Mouse (Mus musculus) spleen, adult 12 weeks (tissue): Measurements from ENCODE around the gene Kcnc3.
A peak's percentile ranks its signal among the peaks of the same experiment; 100 is the strongest.

Source experiments
- DNase-seq: peaks from one replicate; pipeline ENCODE4 v3.0.0; 2022; ENCODE audit warnings: low spot score

Kcnc3 gene

GRCm38 (mm10) chr7:44570989-44571388 is 19.5 kb upstream of the Kcnc3 start:
- no peak for DNase-seq

GRCm38 (mm10) chr7:44571811-44572210 is 18.7 kb upstream of the Kcnc3 start:
- no peak for DNase-seq

GRCm38 (mm10) chr7:44572213-44572701 is 18.2 kb upstream of the Kcnc3 start, which contains the start of gene Napsa:
TSS of gene Napsa (plus strand) at chr7:44572380.
- DNase-seq: peak; percentile 45

GRCm38 (mm10) chr7:44572956-44573484 is 17.4 kb upstream of the Kcnc3 start:
- no peak for DNase-seq

- no peak for DNase-seq
These were observed 14.1 kb upstream of the Kcnc3 start for GRCm38 (mm10) chr7:44576333-44576844.

DNA sequence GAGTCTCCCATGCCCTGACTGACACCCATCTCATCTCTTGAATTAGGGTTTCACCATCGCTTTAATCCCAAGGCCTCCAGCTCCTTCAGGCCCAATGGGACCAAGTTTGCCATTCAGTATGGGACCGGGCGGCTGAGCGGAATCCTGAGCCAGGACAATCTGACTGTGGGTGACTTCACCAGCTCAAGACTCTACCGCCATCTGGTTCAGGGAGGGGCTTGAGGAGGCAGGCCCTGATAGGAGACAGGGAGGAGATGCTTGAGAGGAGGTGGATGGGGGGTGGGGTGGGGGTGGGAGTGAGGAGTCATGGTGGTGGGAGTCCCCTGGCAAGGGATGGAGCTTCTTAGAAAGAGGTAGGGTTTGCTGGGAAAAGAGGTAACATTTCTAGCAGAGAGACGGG is 8.8 kb upstream of the Kcnc3 start:
- no peak for DNase-seq

- DNase-seq: no peak
These were observed 7.8 kb upstream of the Kcnc3 start for GRCm38 (mm10) chr7:44582709-44583108.

DNA sequence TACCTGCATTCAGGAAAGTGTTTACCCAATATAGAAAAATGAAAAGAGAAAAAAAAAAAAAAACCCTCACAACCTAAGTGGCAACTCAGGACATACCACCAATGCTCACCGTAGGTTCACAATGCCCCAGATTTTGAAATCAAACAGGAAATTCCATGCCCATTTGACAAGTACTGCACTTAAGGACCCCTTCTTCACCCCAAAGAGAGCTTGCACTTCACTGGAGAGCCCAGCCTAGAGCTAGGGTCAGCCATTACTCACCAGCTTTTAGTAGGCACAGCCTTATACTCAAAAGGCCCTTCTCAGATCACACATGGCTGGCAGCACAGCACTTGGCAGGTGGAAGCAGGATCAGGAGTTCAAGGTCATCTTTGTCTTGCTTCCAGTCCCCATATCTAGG is 7.3 kb upstream of the Kcnc3 start:
- no peak for DNase-seq

GRCm38 (mm10) chr7:44584265-44584804 is 6.1 kb upstream of the Kcnc3 start:
- no peak for DNase-seq

DNA sequence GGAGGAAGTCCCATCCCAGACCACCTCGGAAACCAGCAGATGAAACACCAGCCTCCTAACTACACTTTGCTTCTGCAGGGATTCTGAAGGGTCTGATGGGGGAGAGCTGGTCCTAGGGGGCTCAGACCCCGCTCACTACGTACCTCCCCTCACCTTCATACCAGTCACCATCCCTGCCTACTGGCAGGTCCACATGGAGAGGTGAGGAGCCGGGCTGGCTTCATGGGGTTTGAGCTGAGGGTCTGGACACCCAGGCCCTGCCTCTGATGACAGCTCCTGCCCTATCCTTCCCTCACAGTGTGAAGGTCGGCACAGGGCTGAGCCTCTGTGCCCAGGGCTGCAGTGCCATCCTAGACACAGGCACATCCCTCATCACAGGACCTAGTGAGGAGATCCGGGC is 5.5 kb upstream of the Kcnc3 start:
- no peak for DNase-seq

DNA sequence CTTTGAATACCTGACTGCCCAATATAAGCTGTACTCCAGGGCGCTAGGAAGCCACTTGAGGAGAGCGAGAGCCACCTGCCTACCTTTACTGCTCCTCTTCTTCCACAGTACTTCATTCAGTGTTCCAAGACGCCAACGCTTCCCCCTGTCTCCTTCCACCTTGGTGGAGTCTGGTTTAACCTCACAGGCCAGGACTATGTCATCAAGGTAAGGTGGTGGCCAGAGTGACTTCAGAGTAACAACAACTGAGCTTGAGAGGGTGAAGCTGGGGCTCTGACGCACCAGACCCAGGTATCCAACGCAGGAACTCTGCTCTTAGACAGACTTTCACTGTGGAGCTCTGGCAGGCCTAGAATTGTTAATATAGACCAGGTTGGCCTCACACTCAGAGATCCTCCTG is 4.9 kb upstream of the Kcnc3 start:
- no peak for DNase-seq

- no peak for DNase-seq
These were observed 3.9 kb upstream of the Kcnc3 start for GRCm38 (mm10) chr7:44586518-44586917.

DNA sequence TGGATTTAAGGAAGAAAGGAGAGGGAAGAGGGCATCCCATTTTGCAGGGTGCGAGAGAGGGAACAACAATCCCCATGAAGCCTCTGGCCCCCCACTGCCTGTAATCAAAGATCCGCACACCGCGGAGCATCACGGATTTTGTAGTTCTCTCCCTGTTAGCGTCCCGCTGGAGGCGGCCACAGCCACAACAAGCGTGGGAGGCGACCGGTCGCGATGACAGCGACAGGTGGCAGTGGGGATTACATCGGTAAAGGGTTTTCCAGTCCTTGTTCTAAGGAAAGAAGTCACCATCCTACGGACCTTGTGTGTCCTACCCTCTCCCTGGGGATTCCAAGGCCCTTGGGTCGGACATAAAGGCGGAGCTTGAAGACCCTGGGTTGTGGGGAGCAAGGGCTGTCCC is 3.5 kb upstream of the Kcnc3 start:
- no peak for DNase-seq

- DNase-seq: no peak
These were observed 2.8 kb upstream of the Kcnc3 start for GRCm38 (mm10) chr7:44587676-44588075.

DNA sequence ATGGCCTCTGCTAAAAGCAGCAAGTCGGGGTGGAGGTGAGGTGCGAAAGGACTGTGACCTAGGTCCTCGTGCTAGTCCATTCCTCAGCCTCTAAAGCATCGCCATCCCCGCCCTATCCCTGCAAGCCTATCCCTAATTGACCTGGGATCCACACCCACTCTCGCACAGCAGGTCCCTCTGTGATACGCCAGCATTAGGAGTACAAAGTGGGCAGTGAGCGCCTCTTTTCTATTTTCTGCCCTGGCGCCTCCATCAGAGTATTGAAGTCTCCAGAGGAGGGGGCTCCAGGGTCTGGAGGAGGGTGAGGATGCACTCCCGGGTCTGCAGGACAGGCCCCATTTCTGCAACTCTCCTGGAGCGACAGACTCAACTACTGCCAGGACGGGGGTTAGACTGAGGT is 2.1 kb upstream of the Kcnc3 start:
- no peak for DNase-seq

- DNase-seq: no peak
These were observed 1.3 kb upstream of the Kcnc3 start for GRCm38 (mm10) chr7:44589149-44589548.

- DNase-seq: no peak
These were observed 518 bp upstream of the Kcnc3 start for GRCm38 (mm10) chr7:44589946-44590345.

DNA sequence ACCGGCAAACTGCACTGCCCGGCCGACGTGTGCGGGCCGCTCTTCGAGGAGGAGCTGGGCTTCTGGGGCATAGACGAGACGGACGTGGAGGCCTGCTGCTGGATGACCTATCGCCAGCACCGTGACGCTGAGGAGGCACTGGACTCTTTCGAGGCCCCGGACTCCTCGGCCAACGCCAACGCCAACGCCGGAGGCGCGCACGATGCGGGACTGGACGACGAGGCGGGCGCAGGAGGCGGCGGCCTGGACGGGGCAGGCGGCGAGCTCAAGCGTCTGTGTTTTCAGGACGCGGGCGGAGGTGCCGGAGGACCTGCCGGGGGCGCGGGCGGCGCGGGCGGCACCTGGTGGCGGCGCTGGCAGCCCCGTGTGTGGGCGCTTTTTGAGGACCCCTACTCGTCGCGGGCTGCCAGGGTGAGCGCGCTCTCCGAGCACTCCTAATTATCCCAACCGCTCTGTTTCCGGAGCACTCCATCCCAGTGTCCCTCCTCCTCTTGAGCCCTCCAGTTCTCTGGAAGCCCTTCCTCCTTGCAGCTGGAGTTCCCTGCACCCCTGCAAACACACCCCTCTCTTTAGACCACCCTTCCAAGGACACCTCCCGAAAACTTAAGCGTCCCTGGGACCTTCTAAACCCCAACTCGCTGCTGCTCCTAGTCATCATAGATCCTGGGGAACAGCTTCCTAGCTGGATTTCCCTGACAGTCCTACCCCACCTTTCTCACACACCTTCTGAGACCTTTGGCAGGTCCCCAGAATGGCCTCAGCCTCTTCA is 1.1 kb downstream of the Kcnc3 start:
- DNase-seq: no peak

- no peak for DNase-seq
These were observed 2.6 kb downstream of the Kcnc3 start for GRCm38 (mm10) chr7:44593051-44593450.

DNA sequence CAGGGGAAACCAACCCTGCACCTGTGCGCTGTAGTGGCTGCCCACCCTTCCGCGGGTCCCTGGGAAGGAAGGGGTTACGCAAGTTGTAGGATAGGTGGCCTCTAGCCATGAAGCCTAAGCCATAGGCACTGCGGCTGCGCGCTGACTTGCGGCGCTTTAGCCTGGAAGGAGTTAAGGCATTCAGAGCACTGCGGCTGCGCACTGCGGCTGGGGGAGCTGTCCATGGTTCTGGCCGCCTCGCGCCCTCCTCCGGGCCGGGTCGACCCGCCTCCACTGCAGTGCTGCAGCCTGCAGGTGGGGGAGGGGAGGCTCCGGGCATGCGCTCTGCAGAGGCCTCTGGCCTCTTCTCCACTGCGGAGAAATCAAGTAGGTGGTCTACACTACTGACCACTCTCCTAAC is 3.3 kb downstream of the Kcnc3 start:
- DNase-seq: peak; percentile 43

GRCm38 (mm10) chr7:44594291-44594690 is 3.8 kb downstream of the Kcnc3 start:
- no peak for DNase-seq

- no peak for DNase-seq
These were observed 4.7 kb downstream of the Kcnc3 start for GRCm38 (mm10) chr7:44595131-44595561.

DNA sequence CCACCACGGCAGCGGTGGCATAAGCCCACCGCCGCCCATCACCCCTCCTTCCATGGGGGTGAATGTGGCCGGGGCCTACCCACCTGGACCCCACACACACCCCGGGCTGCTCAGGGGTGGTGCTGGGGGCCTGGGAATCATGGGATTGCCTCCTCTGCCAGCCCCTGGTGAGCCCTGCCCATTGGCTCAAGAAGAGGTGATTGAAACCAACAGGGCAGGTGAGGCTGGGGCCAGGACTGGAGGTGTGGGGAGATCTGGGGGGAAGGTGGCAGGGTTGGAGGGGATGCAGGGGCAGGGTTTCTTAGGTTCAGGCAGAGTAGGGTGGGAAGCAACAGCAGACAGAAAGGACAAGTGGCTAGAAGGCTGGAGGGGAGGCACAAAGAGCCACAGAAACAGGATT is 5.6 kb downstream of the Kcnc3 start:
- no peak for DNase-seq
